Mouse (Mus musculus): ENCODE data around the gene Wnt16.

DNA sequence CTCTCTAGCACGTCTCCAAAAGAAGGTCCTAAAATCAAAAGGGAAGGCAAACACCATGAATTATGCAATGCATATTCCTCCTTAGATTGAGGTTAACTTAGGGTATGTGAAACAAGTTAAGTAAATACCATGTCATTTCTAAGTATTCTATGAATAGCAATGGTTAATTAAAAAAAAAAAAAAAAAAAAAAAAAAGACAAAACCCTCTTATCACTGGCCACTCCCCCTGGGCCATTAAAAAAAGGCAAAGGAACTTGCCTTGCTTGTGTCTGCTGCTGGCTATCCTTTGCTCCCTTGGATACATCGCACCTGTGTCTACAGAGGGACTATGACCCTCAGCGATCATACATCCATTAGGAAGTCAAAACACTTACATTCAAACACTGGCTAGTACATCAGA lies 55.3 kb downstream of the Wnt16 start:
- TF ChIP-seq EP300 (IDR thresholded peaks at IDR 0.05; ENCODE audit: low read depth) (no peak), CTCF (IDR thresholded peaks at IDR 0.05; ENCODE audit: low read depth) (no peak)
